Mouse (Mus musculus): ENCODE results near the gene Gcnt7. TPM values are rescaled to one million over a fixed set of nuclear protein-coding genes. Genes with fewer than 3 reads are reported as not detected.

The Gcnt7 gene
- polyA plus RNA-seq, 1 experiment from 2014 or later: 1.5 TPM

DNA sequence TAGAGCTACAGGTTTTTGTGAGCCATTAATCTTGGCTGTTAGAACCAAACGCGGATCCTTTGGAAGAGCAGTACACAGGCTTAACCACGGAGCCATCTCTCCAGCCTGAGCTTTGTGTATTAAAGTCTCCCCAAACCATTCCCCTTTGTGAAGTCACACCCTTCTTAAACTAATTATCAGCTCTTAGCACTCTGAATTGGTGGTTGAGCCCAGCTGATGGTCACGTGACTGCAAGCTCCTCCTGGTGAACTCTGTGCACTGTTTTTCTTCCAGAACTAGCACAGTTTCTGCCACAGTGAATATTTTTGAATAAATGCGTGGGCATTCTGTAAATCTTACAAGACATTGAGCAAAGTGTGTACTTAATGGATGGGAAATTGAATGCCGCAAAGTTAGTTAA, 17.2 kb downstream of the Gcnt7 start:
- peaks cover 15% of the 10 kb centered on the region for H3K4me1 ChIP-seq (ENCODE audit: insufficient read depth, low read length)
- ATAC-seq (ENCODE audit: low FRiP score, low TSS enrichment): no peak
- H3K9me3 ChIP-seq (ENCODE audit: low read length): no peaks in the 10 kb centered on the region
- peak overlapping the region; percentile 76 for H3K9ac ChIP-seq (replicated peaks; ENCODE audit: low read length)
- H3K4me2 ChIP-seq (replicated peaks; ENCODE audit: low read depth, low read length): peak overlapping the region; percentile 76
- no peaks in the 10 kb centered on the region for H3K27me3 ChIP-seq (ENCODE audit: insufficient read depth, low read length)
- WGBS: 27% methylated on average over 6 of the region's 6 CpGs
- peaks cover 6% of the 10 kb centered on the region for H3K36me3 ChIP-seq (ENCODE audit: insufficient read depth, low read length)
- H3K27ac ChIP-seq (ENCODE audit: low read length): no peak overlapping the region
- peak overlapping the region; percentile 76 for H3K4me3 ChIP-seq (ENCODE audit: low read length)

DNA sequence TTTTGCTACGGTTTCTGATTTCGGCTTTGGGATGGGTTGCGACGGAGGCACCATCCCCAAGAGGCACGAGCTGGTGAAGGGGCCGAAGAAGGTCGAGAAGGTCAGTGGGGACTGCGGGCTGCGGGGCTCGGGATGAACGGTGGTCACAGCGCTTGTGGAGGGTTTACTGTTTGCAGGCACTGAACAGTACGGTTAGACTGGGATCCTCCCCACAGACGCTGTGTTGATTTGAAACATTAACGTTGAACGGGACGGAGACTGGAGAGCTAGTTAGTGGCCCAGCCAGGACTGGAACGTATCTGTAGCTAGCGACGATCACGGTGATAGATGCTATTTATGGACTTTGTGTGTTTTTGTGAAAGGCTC, 17.8 kb downstream of the Gcnt7 start:
- H3K9ac ChIP-seq (replicated peaks; ENCODE audit: low read length): peak overlapping the region; percentile 76
- H3K36me3 ChIP-seq (ENCODE audit: insufficient read depth, low read length): peaks cover 2% of the 10 kb centered on the region; the same call in 1 of the 2 replicates
- no peaks in the 10 kb centered on the region for H3K9me3 ChIP-seq (ENCODE audit: low read length)
- H3K4me2 ChIP-seq (replicated peaks; ENCODE audit: low read depth, low read length): peak overlapping the region; percentile 76
- H3K27me3 ChIP-seq (ENCODE audit: insufficient read depth, low read length): no peaks in the 10 kb centered on the region
- WGBS: 0% methylated on average over 21 of the region's 21 CpGs
- H3K4me3 ChIP-seq (ENCODE audit: low read length): peak overlapping the region; percentile 76
- H3K27ac ChIP-seq (ENCODE audit: low read length): no peak overlapping the region
- ATAC-seq (ENCODE audit: low FRiP score, low TSS enrichment): peak; percentile 63
- H3K4me1 ChIP-seq (ENCODE audit: insufficient read depth, low read length): peaks cover 15% of the 10 kb centered on the region

DNA sequence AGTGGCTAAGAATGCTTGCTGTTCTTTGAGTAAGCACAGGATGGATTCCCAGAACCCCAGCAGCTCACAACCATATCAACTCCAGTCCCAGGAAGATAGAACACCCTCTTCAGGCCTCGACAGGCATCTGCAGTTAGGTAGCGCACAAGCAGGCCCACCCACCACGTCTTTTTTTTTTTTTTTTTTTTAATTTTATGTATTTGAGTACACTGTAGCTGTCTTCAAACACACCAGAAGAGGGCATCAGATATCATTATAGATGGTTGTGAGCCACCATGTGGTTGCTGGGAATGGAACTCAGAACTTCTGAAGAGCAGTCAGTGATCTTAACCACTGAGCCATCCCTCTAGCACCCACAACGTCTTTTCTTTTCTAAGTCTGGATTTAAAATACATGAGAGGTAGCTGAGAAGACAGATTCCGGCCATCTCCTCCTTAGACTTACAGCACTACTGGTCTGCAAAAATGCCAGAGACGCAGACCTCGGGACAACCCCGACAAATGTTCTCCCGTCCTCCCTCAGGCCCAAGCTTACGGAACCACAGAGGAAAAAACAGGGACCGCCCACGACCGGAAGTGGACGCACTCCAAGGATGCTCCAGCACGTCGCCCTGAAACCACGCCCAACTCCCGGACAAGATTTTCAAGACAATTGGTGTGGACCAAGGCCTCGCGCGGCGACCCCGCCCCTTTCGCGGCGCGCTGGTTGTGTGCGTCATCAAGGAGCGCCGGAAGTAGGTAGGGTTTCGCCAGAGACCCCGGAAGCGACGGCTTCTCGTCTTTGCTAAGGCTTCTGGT, 18.4 kb downstream of the Gcnt7 start, which contains the start of gene Rtf2:
Gene Rtf2, plus strand, starts transcription at position 714 of the 797 bp plus-strand sequence.
- peak within 1 kb of the TSS; percentile 76 for H3K4me3 ChIP-seq (ENCODE audit: low read length)
- 3% methylated on average over 35 of the region's 35 CpGs for WGBS
- peak within 1 kb of the TSS; percentile 76 for H3K4me2 ChIP-seq (replicated peaks; ENCODE audit: low read depth, low read length)
- peak; percentile 98 for ATAC-seq (ENCODE audit: low FRiP score, low TSS enrichment)
- no peaks in the 10 kb centered on the region for H3K27me3 ChIP-seq (ENCODE audit: insufficient read depth, low read length)
- H3K27ac ChIP-seq (ENCODE audit: low read length): peak within 1 kb of the TSS; percentile 48; the same call in 1 of the 2 replicates
- no peaks in the 10 kb centered on the region for H3K9me3 ChIP-seq (ENCODE audit: low read length)
- H3K9ac ChIP-seq (replicated peaks; ENCODE audit: low read length): peak within 1 kb of the TSS; percentile 76
- H3K4me1 ChIP-seq (ENCODE audit: insufficient read depth, low read length): peaks cover 15% of the 10 kb centered on the region
- no peaks in the 10 kb centered on the region for H3K36me3 ChIP-seq (ENCODE audit: insufficient read depth, low read length)

- Histone ChIP-seq H3K4me2 (replicated peaks; ENCODE audit: low read depth, low read length) (no peak overlapping the region), H3K9me3 (ENCODE audit: low read length) (no peaks in the 10 kb centered on the region), H3K27ac (ENCODE audit: low read length) (no peak overlapping the region), H3K9ac (replicated peaks; ENCODE audit: low read length) (no peak overlapping the region), H3K27me3 (ENCODE audit: insufficient read depth, low read length) (no peaks in the 10 kb centered on the region), H3K36me3 (ENCODE audit: insufficient read depth, low read length) (no peaks in the 10 kb centered on the region), H3K4me1 (ENCODE audit: insufficient read depth, low read length) (peaks cover 15% of the 10 kb centered on the region), H3K4me3 (ENCODE audit: low read length) (no peak overlapping the region)
- WGBS: 63% methylated on average over 16 of the region's 16 CpGs
- no peak for ATAC-seq (ENCODE audit: low FRiP score, low TSS enrichment)
These were observed 20.9 kb downstream of the Gcnt7 start for GRCm38 (mm10) chr2:172437371-172437952.

GRCm38 (mm10) chr2:172433746-172434145, 24.6 kb downstream of the Gcnt7 start:
- WGBS: 48% methylated on average over 5 of the region's 5 CpGs
- no peak overlapping the region for H3K4me2 ChIP-seq (replicated peaks; ENCODE audit: low read depth, low read length)
- H3K4me1 ChIP-seq (ENCODE audit: insufficient read depth, low read length): no peaks in the 10 kb centered on the region
- no peak for ATAC-seq (ENCODE audit: low FRiP score, low TSS enrichment)
- no peaks in the 10 kb centered on the region for H3K36me3 ChIP-seq (ENCODE audit: insufficient read depth, low read length)
- no peak overlapping the region for H3K4me3 ChIP-seq (ENCODE audit: low read length)
- H3K27ac ChIP-seq (ENCODE audit: low read length): no peak overlapping the region
- H3K9me3 ChIP-seq (ENCODE audit: low read length): no peaks in the 10 kb centered on the region
- no peak overlapping the region for H3K9ac ChIP-seq (replicated peaks; ENCODE audit: low read length)
- H3K27me3 ChIP-seq (ENCODE audit: insufficient read depth, low read length): no peaks in the 10 kb centered on the region

DNA sequence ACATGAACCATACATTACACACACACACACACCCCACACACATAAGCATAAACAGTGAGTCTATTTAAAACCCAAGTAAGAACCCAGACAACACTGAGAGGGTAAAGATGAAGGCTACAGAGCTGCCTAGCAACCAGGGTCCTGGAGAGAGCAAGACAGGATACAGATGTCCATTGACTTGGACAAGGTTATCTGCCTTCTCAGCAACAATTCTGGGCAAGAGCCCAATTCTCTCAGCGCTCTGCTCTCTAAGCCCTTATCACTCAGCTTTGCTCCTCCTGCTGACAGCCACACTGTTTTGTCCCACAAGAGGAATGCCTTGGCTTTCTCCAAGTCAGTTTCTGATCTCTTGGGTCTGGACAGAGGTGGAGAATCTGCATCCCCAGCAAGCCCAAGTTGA, 27.8 kb downstream of the Gcnt7 start:
- peak; percentile 54; the same call in 1 of the 2 replicates for ATAC-seq (ENCODE audit: low FRiP score, low TSS enrichment)
- WGBS: 53% methylated on average over 1 of the region's 1 CpGs
- no peak overlapping the region for H3K4me3 ChIP-seq (ENCODE audit: low read length)
- H3K4me1 ChIP-seq (ENCODE audit: insufficient read depth, low read length): no peaks in the 10 kb centered on the region
- H3K36me3 ChIP-seq (ENCODE audit: insufficient read depth, low read length): no peaks in the 10 kb centered on the region
- no peaks in the 10 kb centered on the region for H3K9me3 ChIP-seq (ENCODE audit: low read length)
- no peak overlapping the region for H3K4me2 ChIP-seq (replicated peaks; ENCODE audit: low read depth, low read length)
- no peaks in the 10 kb centered on the region for H3K27me3 ChIP-seq (ENCODE audit: insufficient read depth, low read length)
- H3K27ac ChIP-seq (ENCODE audit: low read length): no peak overlapping the region
- H3K9ac ChIP-seq (replicated peaks; ENCODE audit: low read length): no peak overlapping the region

- WGBS: 88% methylated on average over 5 of the region's 5 CpGs
- ATAC-seq (ENCODE audit: low FRiP score, low TSS enrichment): no peak
These were observed 40.2 kb downstream of the Gcnt7 start for GRCm38 (mm10) chr2:172418208-172418607.

DNA sequence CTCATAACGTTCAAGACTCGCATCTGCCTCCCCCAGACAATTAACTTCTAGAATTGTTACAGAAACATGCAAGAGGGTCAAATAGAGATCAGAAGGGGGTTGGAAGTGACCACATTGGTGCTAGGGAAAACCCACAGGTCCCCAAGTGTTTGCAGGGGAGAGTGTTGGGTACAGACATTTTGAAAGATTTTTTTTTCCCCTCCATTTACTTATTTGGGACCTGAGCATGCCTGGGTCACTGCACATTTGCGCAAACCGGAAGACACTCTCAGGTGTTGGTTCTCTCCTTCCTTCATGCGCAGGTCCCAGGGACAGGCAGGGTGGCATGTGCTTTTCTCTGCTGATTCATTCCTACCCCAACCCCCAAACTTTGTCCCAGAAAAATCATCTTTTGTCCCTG, 41.5 kb downstream of the Gcnt7 start:
- no peak overlapping the region for H3K9ac ChIP-seq (replicated peaks; ENCODE audit: low read length)
- no peak for ATAC-seq (ENCODE audit: low FRiP score, low TSS enrichment)
- H3K4me1 ChIP-seq (ENCODE audit: insufficient read depth, low read length): peaks cover 19% of the 10 kb centered on the region
- H3K4me3 ChIP-seq (ENCODE audit: low read length): no peak overlapping the region
- WGBS: 81% methylated on average over 5 of the region's 5 CpGs
- H3K4me2 ChIP-seq (replicated peaks; ENCODE audit: low read depth, low read length): no peak overlapping the region
- H3K27ac ChIP-seq (ENCODE audit: low read length): no peak overlapping the region
- H3K9me3 ChIP-seq (ENCODE audit: low read length): no peaks in the 10 kb centered on the region
- H3K27me3 ChIP-seq (ENCODE audit: insufficient read depth, low read length): no peaks in the 10 kb centered on the region
- H3K36me3 ChIP-seq (ENCODE audit: insufficient read depth, low read length): no peaks in the 10 kb centered on the region

More at GRCm38 (mm10) chr2:172418208-172418607, 40.2 kb downstream of the Gcnt7 start:
- Histone ChIP-seq H3K9ac (replicated peaks; ENCODE audit: low read length) (no peak overlapping the region), H3K36me3 (ENCODE audit: insufficient read depth, low read length) (no peaks in the 10 kb centered on the region), H3K9me3 (ENCODE audit: low read length) (no peaks in the 10 kb centered on the region), H3K4me2 (replicated peaks; ENCODE audit: low read depth, low read length) (no peak overlapping the region), H3K4me1 (ENCODE audit: insufficient read depth, low read length) (peaks cover 8% of the 10 kb centered on the region), H3K27ac (ENCODE audit: low read length) (no peak overlapping the region), H3K27me3 (ENCODE audit: insufficient read depth, low read length) (no peaks in the 10 kb centered on the region), H3K4me3 (ENCODE audit: low read length) (no peak overlapping the region)

GRCm38 (mm10) chr2:172416218-172416617, 42.2 kb downstream of the Gcnt7 start:
- 67% methylated on average over 12 of the region's 12 CpGs for WGBS
- no peaks in the 10 kb centered on the region for H3K27me3 ChIP-seq (ENCODE audit: insufficient read depth, low read length)
- no peaks in the 10 kb centered on the region for H3K36me3 ChIP-seq (ENCODE audit: insufficient read depth, low read length)
- peaks cover 20% of the 10 kb centered on the region for H3K4me1 ChIP-seq (ENCODE audit: insufficient read depth, low read length)
- H3K9ac ChIP-seq (replicated peaks; ENCODE audit: low read length): no peak overlapping the region
- no peaks in the 10 kb centered on the region for H3K9me3 ChIP-seq (ENCODE audit: low read length)
- no peak for ATAC-seq (ENCODE audit: low FRiP score, low TSS enrichment)
- H3K27ac ChIP-seq (ENCODE audit: low read length): no peak overlapping the region
- H3K4me3 ChIP-seq (ENCODE audit: low read length): no peak overlapping the region
- H3K4me2 ChIP-seq (replicated peaks; ENCODE audit: low read depth, low read length): no peak overlapping the region

DNA sequence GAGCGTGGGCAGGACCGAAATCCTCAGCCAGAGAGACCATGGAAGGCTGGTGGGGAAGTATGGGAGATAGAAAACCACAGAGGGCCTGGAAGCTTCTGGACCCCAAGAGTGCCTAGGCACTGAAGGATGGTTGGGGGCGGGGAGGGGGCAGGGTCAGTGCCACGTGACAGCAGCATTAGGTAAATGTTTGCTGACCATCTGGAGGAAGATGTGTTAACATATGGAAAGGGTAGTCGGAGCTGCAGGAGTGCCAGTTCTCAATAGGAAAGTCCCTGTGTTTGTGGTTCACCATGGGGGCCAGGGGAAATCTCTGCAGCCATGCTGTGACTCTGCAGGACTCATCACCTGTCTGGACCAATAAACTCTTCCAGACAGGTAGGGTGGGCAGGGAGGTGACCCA, 44.5 kb downstream of the Gcnt7 start:
- H3K4me3 ChIP-seq (ENCODE audit: low read length): no peak overlapping the region
- no peak for ATAC-seq (ENCODE audit: low FRiP score, low TSS enrichment)

More for the DNA sequence above, 44.5 kb downstream of the Gcnt7 start:
- Histone ChIP-seq H3K9me3 (ENCODE audit: low read length) (no peaks in the 10 kb centered on the region), H3K4me2 (replicated peaks; ENCODE audit: low read depth, low read length) (no peak overlapping the region), H3K4me1 (ENCODE audit: insufficient read depth, low read length) (peaks cover 20% of the 10 kb centered on the region), H3K27me3 (ENCODE audit: insufficient read depth, low read length) (no peaks in the 10 kb centered on the region), H3K36me3 (ENCODE audit: insufficient read depth, low read length) (no peaks in the 10 kb centered on the region), H3K9ac (replicated peaks; ENCODE audit: low read length) (no peak overlapping the region), H3K27ac (ENCODE audit: low read length) (peak overlapping the region; percentile 67; the same call in 1 of the 2 replicates)
- WGBS: 61% methylated on average over 5 of the region's 5 CpGs

Data from kidney, embryonic 16.5 days (tissue).